Mouse (Mus musculus) layer of hippocampus, adult 18-20 months (tissue): ENCODE results near the gene Gm11172. TPM values are rescaled to one million over a fixed set of nuclear protein-coding genes. Genes with fewer than 3 reads are reported as not detected.
A peak's percentile ranks its signal among the peaks of the same experiment; 100 is the strongest.
"Not testable (repeated sequence)": the region's sequence is repeated elsewhere in the genome, so short reads cannot be mapped to it uniquely, and the experiment has no call there.

Experiments used
- DNase-seq, 2 experiments: peaks; one replicate each; pipeline ENCODE4 v3.0.0; 2022; ENCODE audit warnings: low spot score in 2 of 2
- total RNA-seq, 2 experiments: library from RNA; stranded (reverse); gene quantifications; 2 replicates each; pipeline ENCODE4 v1.2.3; 2021

Gene Gm11172
- total RNA-seq, 2 experiments from 2014 or later = not detected

DNA sequence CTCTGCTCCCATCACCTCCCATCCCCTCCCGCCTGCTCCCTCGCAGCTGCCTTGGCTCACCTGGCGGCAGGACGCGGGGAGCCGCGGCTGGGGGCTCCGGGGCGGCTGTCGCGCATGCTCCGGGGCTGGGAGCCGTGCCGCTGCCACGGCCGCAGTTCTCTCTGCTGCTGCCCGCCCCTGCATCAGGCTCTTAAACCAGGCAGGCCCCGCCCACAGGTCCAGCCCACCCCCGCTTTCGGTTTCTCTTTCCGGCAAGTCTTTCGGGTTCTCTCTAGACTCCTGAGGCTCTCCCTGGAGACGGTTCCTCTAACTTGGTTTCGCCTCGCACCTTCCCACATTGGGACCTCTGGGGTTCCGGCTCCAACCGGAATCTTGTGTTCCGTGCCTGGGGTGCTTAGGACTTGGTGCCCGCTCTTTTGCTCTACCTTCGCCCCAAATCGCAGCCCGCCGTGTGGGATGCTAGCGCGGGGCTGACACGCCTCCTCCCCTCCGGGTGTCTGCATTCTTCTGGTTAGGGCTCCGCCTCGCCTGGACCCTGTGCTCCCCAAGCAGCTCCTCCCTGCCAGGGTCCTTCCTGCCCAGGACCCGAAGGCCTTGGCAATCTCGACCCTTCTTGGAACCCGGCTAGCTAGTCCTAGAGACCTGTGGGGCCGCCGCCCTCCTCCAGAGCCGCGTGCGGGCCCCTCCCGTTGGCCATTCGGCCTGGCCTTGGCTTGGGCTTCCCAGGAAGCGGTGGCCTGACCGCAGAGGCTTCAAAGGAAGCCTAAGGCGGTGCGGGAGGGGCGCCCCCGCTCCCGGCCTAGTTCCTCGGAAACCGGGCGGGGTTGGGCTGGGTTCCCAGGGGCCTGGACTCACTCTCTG is 27.1 kb upstream of the Gm11172 start, which contains the start of gene Socs1:
Socs1 (minus strand) TSS at position 166 of the 861 bp plus-strand sequence.
- peak; percentile 56 to 72 for DNase-seq

DNA sequence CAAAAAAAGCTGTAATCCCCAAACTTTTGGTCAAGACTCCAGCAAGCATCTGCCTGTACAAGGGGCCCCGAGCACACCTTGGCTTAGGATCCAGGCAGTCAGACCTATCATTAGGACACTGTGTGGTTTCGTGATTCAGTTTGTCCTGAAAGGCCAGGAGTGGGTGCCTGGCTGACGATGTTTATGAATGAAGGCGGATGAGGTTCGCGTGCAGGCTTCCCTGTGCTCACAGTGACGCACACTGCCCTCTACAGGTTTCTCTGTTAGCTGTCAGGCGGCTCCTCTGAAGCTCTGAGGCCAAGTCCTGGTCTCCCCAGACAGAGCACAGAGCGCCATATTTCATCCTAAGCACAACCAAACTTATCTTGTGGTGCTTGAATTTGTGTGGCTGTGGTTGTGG is 26.4 kb upstream of the Gm11172 start:
- DNase-seq = peak; percentile 70 to 91

DNA sequence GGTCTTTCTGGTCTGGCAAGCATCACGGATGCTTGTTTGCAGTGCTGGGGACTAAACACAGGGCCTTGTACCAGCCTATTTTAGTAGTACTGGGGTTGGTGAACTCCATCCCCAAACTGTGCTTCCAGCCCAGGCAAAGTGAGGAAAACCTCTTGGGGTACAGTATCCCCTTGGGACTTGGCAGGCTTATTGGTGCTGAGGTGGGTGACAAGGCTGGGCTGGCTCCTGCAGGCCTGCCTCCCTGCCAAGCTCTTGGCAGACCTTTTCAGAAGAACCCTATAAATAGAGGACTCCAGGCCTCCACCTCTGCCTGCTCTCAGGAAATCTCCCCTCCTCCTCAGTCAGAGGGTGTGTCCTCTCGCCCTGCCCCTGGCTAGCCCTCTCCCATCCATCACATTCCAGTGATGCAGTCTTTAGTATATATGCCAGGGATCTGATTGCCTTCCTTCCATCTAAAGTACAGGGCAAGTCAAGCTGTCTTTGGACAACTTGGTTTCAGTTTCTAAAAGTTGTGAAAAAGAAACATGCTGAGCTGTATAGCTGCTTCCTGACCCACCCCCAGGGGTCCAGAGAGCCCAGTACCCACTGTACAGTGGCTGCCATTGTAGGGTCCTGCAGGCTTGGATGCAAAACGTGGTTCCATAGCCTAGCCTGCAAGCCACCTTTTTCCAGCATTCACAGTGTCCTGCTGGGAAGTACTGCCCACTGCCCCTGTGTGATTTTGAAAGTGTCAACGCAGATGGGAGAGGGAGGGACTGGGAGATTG is 25.8 kb upstream of the Gm11172 start:
- DNase-seq = no peak

DNA sequence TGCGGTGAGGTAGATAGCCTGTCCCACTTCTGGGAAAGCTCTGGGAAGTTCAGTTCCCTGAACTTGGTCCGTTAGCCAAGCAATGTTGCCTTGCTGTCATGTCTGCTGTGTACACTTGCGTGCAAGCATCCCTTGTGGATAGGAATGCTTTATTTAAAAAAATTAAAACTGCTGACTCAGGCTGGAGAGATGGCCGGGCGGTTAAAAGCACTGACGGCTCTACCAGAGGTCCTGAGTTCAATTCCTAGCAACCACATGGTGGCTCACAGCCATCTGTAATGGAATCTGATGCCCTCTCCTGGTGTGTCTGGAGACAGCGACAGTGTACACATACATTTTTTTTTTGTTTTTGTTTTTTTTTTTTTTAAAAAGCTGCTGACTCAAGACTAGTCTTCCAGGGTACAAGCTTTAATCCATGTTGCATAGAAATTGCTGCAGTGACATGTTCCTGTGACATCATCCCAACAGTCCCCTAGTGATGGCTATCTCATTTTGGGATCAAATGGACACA is 25.1 kb upstream of the Gm11172 start:
- no peak for DNase-seq

DNA sequence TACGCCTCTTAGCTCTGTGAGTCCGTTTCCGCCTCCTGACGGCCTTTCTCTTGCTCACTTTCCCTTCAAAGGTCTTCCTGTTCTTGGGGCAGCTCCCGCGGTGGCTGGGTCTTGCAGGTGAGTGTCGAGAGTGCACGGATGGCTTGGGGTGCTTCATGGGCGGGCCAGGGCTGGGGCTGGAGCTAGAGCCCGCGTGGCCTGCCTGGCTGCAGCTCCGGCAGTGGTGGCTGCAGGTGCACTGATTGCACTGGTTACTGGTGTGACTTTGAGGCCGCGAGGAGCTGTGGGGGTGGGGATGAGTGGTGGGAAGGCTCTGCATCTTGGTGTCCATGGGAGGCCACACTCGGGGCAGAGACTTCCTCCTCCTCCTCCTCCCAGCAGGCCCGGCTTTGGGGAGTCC is 24.4 kb upstream of the Gm11172 start, which contains the start of gene Tnp2:
Tnp2 (minus strand) TSS at position 390 of the 400 bp plus-strand sequence.
- DNase-seq = no peak

DNA sequence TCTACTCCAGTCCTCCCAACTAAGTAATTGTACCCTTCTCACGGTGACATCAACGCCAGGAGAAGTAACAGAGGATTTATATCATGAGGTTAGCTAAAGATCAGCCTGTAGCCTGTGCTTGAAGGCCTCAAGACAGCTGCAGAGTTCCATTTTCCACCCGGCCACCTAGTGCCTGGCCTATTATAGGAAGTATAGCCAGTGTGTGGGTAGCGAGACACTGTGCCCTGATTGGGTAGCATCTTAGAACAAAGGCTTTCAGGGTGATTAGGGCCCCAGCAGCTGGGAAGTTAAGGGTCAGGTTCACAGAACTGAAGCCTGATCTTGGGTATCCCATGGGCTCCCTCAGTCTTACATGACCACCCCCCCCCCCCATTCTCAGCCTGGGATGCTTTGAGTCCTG is 23.8 kb upstream of the Gm11172 start:
- no peak for DNase-seq

DNA sequence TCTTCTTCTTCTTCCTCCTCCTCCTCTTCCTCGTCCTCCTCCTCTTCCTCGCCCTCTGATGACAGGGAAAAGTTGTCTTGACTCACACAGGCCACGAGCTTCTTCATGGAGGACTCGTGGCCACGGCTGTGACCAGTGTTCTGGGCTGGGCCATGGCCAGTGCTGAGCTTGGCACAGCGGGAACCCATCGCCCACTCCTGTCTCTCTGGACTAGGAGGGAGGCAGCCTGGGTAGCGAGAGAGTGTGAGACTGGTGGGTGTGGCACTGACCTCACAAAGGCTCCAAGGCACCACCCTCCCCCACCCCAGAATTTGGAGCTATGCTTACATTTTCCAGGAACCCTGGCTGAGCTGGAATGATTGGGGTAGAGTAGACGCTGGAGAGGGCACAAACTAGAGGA is 22.0 kb upstream of the Gm11172 start, which contains the start of gene Prm3:
Prm3 (minus strand) TSS at position 213 of the 400 bp plus-strand sequence.
- no peak for DNase-seq

DNA sequence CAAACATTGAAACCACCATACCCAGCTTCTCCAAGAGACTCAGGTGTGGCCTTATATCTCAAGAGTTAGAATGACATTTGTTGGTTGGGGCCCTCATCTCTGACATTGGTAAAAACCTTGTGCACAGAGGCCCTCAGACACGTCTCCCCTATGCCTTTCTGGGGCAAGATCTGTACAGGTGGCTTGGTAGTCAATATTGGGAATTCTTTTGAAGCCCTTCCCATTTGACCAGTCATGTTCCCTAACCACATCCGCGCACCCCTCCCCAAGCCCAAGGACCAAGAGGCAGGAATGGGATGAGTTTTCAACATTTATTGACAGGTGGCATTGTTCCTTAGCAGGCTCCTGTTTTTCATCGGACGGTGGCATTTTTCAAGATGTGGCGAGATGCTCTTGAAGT is 16.7 kb upstream of the Gm11172 start, which contains the start of gene Prm2:
Prm2 (minus strand) TSS at position 101 of the 400 bp plus-strand sequence.
- DNase-seq = no peak

DNA sequence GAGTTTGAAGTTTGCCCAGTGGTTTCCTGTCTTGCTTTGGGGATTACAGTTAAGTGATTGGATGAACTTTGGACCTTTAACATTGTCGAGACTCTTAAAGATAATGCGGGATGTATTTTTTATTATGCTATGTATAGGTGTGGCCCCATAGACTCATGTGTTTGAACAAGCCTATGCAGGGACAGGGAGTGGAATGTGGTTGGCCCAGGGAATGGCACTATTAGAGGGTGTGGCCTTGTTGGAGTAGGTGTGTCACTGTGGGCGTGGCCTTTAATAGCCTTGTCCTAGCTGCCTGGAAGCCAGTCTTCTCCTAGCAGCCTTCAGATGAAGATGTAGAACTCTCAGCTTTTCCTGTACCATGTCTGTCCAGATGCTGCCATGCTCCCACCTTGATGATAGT is 10.3 kb upstream of the Gm11172 start:
- DNase-seq = not testable (repeated sequence)

DNA sequence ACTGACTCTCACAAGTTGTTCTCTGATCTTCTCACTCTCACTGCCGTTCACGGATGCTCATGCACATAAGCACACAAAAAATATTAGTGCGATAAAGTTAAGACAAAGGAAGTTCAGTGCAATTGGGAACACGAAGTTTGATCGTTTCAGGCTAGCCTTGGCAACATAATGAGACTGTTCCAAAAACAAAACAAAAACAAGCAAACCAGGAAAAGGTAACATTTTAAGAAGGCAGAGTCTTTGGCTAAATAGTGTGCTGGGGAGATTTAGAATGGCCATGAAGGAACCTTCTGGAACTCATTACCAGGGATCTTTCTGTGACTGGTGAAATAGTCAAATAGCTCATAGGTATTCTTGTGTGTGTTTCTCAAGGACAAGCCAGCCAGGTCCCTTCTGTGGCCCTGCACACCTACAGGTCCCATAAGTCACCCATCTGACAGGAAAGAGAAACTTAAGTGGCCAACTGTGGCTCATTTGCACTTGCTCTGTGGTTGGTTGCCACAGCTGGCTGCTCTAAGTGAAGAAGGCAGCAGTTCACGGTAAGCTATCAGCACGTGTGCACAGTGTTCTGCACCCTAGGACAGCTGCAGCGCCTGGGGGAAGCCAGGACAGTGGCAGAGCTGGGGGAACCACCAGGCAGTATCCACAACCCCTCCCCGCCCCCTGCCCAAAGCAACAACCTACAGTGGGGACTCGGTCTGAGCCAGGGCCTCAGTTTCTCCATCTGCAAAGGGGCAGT is 6.8 kb upstream of the Gm11172 start, which contains the start of gene Prm1:
Prm1 (minus strand) TSS at position 51 of the 739 bp plus-strand sequence.
- DNase-seq = no peak

DNA sequence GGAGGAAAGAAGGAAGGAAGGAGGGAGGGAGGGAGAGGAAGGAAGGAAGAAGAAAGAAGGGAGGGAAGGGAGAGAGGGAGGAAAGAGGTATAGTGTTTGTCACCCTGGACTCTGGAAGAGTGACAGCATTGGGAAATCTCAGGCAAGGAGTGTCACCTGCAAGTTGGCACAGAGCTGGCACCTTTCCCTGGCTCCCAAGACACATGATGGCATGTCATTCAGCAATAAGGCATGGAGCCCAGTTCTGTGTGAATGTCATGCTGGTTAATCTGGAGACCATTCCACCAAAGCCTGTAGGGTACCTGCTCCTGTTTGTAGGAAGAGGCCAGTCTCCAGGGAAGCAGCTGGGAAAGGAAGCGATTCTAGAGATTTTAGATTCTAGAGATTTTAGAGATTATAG is 2.3 kb upstream of the Gm11172 start:
- DNase-seq = no peak

DNA sequence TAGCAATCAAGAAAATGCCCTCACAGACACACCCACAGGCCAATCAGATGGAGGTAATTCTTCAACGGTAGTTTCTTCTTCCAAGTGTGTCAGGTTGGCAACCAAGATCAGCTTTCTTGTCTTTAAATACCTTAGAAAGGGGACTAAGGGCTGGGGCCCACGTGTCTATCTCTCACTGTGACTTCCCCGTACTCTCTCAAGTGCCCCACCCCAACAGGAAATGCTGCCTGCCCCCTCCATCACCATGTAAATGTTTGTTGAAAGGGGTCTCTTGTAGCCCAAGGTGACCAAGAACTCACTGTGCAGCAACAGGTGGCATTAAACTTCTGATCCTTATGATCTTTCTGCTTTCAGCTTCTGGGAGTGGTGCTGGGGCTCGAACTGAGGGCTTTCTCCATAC is 1.0 kb downstream of the Gm11172 start:
- no peak for DNase-seq

DNA sequence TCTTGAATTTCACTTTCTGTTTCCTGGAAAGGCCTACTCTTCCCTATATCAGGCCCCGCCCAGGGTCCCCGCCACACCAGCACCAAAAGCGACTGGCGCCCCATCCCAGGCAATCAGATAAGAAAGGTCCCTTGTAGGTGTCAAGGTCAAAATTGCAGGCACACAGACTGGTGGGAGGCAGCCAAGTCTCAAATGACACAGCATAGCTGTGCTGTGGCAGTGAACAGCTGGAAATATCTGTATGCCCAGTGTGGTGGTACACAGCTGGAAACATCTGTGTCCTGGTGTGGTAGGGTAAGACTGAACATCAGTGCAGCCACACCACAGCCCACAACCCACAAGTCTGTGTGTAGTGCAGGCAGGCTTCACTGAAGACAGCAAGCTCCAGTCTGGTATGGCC is 2.1 kb downstream of the Gm11172 start:
- no peak for DNase-seq

DNA sequence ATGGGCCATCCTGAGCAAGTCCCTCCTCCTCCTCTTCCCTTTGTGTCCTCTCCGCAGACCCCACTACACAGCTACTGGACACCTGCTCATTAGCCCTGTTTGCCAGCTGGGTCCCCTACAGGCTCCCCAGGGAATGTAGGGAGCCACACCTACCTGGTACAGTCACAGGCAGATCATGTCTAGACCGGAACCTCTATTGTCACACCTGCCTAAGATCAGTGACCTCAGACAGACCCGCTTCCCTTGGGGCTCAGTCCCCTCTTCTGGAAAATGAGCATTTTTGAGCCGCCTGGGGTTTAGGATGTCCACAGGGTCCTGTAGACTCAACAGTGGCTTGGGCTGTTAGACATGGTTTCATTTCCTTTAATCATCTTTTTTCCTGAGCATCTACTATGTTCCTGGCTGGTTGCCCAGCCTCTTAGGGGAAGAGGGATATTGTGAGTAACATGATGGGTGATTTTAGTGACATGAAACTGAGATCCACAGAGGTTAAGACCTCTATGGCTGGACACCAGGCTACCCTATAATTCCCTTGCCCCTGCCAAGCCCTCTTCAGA is 5.9 kb downstream of the Gm11172 start:
- DNase-seq = no peak

DNA sequence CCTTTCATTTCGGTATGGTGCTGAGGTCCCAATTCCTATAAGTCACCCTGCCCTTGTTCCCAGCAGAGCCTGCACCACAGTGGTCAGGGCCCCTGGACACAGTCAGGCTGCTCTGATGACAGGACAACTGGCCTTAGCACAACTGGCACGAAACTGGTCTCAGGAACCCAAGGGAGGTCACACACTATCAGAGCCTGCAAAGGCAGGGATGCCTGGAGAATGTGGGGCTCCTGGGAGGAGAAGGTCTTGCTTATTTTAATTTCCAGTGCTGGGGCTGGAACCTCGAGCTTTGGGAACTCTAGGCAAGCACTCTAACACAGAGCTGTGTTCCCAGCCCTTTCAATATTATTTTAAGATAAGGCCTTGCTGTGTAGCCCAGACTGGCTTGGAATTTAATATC is 7.3 kb downstream of the Gm11172 start:
- DNase-seq = no peak

DNA sequence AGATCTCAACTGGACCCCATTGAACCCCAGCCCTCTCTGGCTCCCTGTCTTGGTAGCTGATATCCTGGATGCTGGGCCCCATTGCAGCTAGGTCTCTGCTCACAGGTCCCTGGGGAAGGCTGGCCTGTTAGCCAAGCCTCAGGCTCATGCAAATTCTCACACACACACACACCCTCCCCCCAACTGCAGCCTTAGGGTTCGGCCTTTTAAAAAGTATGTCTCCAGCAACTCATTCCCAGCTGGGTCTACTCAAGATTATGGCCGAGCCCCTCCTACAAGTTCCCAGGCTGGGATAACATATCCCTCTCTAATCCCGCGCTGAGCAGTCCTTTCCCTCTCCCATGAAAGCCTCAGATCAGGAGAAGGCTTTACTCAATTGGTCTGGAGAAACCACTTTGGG is 8.7 kb downstream of the Gm11172 start:
- no peak for DNase-seq

DNA sequence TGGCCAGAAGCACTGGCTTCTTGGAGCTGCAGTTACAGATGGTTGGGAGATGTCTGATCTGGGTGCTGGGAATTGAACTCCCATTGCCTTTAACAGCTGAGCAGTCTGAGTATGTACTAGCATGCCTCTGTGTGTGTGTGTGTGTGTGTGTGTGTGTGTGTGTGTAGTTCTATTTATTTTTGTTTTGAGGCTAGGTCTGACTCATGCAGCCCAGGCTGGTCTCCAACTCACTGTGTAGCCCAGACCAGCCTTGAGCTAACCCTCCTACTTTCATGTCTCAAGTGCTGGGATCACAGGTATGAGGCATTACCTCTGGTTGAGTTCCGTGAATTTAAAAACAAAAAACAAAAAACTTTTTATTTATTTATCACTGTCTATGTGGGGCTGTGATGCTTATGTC is 11.8 kb downstream of the Gm11172 start:
- DNase-seq = peak in 1 of 2 experiments; percentile 9

DNA sequence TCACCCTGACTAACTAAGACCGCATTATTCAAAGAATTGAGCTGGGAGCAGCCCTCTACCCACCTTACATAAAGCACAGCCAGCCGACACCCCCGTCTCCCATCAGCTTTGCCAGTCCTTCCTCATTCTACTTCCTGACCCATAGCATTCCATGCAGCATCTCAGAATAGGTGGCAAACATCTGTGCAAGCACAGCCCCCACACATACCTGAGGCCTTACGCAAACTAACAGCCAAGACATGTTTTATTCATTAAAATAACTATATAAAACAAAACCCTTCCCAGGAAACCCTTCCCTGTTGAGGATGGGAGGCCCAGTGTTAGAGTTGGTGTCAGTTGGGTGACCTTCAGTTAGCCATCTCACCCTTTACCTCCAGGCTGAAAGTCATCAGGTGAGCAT is 13.1 kb downstream of the Gm11172 start:
- DNase-seq = no peak

DNA sequence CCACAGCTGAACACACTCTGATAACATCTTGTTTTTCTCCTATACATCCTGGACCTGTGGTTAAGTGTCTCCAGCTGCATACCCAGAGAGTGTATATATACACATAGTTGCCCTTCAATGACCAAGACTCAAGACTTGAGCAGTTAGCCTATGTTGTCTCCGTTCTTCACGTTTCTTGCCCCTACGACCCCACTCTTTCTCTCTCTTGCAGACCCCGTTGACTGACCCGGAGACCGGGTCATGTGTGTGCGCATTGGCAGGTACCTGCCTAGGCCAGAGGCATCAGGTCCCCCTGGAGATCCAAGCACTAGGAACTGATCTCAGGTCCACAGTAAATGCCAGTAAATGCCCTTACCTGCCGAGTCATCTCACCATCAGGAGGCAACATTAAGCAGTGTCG is 14.6 kb downstream of the Gm11172 start:
- no peak for DNase-seq

DNA sequence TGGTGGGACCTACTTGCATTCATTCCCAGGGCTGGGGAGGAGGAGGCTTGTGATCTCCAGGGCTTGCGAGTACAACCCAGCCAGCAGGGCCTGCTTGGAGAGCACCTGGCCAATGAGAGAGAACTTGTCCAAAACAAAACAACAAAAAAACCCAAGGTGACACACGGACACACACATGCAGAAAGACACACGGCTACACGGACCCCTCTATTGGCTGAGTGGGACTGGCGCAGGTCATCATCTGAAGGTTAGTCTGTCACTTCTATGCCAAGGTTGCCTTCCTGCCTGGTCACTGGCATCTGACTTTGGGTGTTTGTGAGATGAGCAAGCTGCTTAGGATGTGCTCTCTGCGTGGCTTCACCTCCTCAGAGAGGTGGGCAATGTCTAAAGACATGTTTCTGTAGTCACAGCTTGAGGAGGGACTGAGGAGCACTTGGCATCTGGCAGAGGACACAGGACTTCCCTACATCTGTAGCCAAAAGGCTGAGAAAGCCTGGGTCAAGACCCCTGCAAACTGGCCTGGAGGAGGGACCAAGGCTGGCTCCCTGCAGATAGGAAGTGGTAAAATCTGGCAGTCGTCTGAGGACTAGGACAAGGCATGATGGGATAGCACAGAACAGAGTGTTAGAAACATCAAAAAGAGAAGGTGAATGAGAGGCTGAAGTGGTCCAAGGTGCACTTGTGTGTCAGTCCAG is 15.2 kb downstream of the Gm11172 start:
- no peak for DNase-seq
